Mouse (Mus musculus): ENCODE data around the gene Nmrk2. TPM values are rescaled to one million over a fixed set of nuclear protein-coding genes. Genes with fewer than 3 reads are reported as not detected.

Gene Nmrk2
- total and polyA plus RNA-seq, 3 experiments = not detected

DNA sequence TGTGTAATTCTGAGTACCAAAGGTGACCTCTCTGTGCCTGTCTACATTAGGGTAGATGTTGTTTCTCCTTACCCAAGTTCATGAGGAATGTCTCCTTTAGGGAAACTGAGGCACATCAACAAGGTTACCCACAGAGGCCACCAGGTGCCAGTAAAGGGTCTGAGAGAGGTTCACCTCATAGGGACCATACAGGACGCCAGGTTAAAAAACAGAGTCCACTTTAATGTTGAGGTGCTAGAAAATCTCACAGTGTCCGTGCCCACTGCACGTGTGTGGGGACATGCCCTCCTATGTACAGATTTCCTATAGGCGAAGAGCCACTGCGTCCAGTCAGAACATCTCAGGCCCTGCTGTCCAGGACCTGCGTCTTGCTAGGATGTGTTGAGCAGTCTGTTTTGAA, 2.9 kb downstream of the Nmrk2 start:
- no peaks in the 10 kb centered on the region for H3K79me2 ChIP-seq (replicated peaks; ENCODE audit: control insufficient read depth, extremely low read depth, insufficient read depth, poor library complexity, severe bottlenecking)
- no peak overlapping the region for H3K4me2 ChIP-seq (ENCODE audit: insufficient read depth, low read depth, poor library complexity, severe bottlenecking)
- no peaks in the 10 kb centered on the region for H3K36me3 ChIP-seq (replicated peaks in 1 of 2; ENCODE audit: control insufficient read depth in 1 of 2, insufficient read depth in 1 of 2, low read length in 1 of 2)
- H3K4me3 ChIP-seq (replicated peaks in 1 of 3; ENCODE audit: low read depth in 2 of 3, low read length in 2 of 3, poor library complexity in 1 of 3) = no peak overlapping the region
- no peak overlapping the region for H3K27ac ChIP-seq (ENCODE audit: insufficient read depth, low read depth)
- H3K9me3 ChIP-seq (replicated peaks; ENCODE audit: low read length) = no peaks in the 10 kb centered on the region
- dilution Hi-C loops (cut with MboI; ENCODE audit: extremely low pct_ligation_motif_present, extremely low pct_unique_long_range_greater_than_20kb, low sequenced_read_pairs) (no loop called here), in situ Hi-C loops (cut with MboI; ENCODE audit: low pct_ligation_motif_present, low pct_unique_long_range_greater_than_20kb, low sequenced_read_pairs) (loop anchor here (5.0 to 10.0 kb wide), 2 partner anchors 88 to 156 kb away; partner anchors contain the start of genes Hmg20b and Mfsd12)
- H3K27me3 ChIP-seq (replicated peaks) = peaks cover 5% of the 10 kb centered on the region
- H3K4me1 ChIP-seq (ENCODE audit: control insufficient read depth in 1 of 2, insufficient read depth in 2 of 2) = peaks cover 38 to 54% of the 10 kb centered on the region in 2 experiments
- H3K9ac ChIP-seq (ENCODE audit: insufficient read depth, low read depth) = no peak overlapping the region
- TF ChIP-seq CTCF (conservative IDR thresholded peaks at IDR 0.05 in 1 of 2, IDR thresholded peaks at IDR 0.05 in 1 of 2; ENCODE audit: low read depth in 2 of 2, low read length in 2 of 2) (peak in 1 of 2 experiments; percentile 16; a peak in 1 of 4 replicates), JUND (conservative IDR thresholded peaks at IDR 0.05; ENCODE audit: low read depth, low read length) (no peak), HCFC1 (IDR thresholded peaks at IDR 0.05; ENCODE audit: low read depth, low read length) (no peak), UBTF (IDR thresholded peaks at IDR 0.05; ENCODE audit: low read depth, low read length) (no peak), CHD1 (IDR thresholded peaks at IDR 0.05; ENCODE audit: low read depth, low read length) (no peak), USF2 (conservative IDR thresholded peaks at IDR 0.05; ENCODE audit: low read depth, low read length) (no peak), TCF12 (IDR thresholded peaks at IDR 0.05; ENCODE audit: low read depth, low read length) (no peak), CHD2 (IDR thresholded peaks at IDR 0.05; ENCODE audit: low read length) (no peak)
- no peak for DNase-seq (ENCODE audit: extremely low read depth)

DNA sequence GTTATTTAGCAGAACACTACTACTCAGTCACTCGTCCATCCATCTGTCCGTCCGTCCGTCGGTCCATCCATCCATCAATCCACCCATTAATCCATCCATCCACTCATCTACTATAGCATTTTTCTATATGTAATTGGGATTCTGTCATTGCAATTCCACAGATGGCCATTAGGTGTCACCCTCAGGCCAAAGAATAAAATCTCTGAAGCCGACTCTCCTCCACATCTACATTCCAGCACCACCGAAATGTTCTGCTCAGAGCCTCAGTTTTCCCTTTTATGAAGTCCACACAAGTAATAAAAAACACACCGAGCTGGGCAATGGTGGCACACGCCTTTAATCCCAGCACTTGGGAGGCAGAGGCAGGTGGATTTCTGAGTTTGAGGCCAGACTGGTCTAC, 3.6 kb downstream of the Nmrk2 start:
- peaks cover 5% of the 10 kb centered on the region for H3K27me3 ChIP-seq (replicated peaks)
- in situ Hi-C loops (cut with MboI; ENCODE audit: low pct_ligation_motif_present, low pct_unique_long_range_greater_than_20kb, low sequenced_read_pairs) = loop anchor here (5.0 to 10.0 kb wide), 2 partner anchors 89 to 157 kb away; partner anchors contain the start of genes Hmg20b and Mfsd12
- TF ChIP-seq ETS1 (conservative IDR thresholded peaks at IDR 0.05; ENCODE audit: low read depth, low read length) (no peak), MEF2A (IDR thresholded peaks at IDR 0.05; ENCODE audit: borderline replicate concordance, low read depth, low read length) (peak; percentile 25; the same call in 1 of the 2 replicates), IRF4 (IDR thresholded peaks at IDR 0.05; ENCODE audit: low read depth, low read length) (0 out of 2 replicates have a peak, but pooled peaks have one; percentile 21), ZC3H11A (IDR thresholded peaks at IDR 0.05; ENCODE audit: low read depth, low read length) (peak; percentile 39), ZKSCAN1 (IDR thresholded peaks at IDR 0.05; ENCODE audit: borderline replicate concordance, low read depth, low read length) (no peak), CTCF (conservative IDR thresholded peaks at IDR 0.05 in 1 of 2, IDR thresholded peaks at IDR 0.05 in 1 of 2; ENCODE audit: low read depth in 2 of 2, low read length in 2 of 2) (peak; percentile 74 to 96), SMC3 (IDR thresholded peaks at IDR 0.05; ENCODE audit: low read depth, low read length) (peak; percentile 79), RCOR1 (conservative IDR thresholded peaks at IDR 0.05; ENCODE audit: low read depth, low read length) (no peak), EP300 (IDR thresholded peaks at IDR 0.05; ENCODE audit: low read length) (no peak), NELFE (IDR thresholded peaks at IDR 0.05; ENCODE audit: low read depth, low read length) (no peak), CHD1 (IDR thresholded peaks at IDR 0.05; ENCODE audit: low read depth, low read length) (no peak), UBTF (IDR thresholded peaks at IDR 0.05; ENCODE audit: low read depth, low read length) (no peak), TCF12 (IDR thresholded peaks at IDR 0.05; ENCODE audit: low read depth, low read length) (no peak), MAZ (IDR thresholded peaks at IDR 0.05; ENCODE audit: low read depth, low read length) (no peak; the same call in 1 of the 2 replicates), JUND (conservative IDR thresholded peaks at IDR 0.05; ENCODE audit: low read depth, low read length) (peak; percentile 48; the same call in 1 of the 2 replicates), RAD21 (IDR thresholded peaks at IDR 0.05; ENCODE audit: low read depth, low read length) (peak; percentile 96), SIN3A (IDR thresholded peaks at IDR 0.05; ENCODE audit: low read length) (no peak)

More for the DNA sequence above, 3.6 kb downstream of the Nmrk2 start:
- no peak overlapping the region for H3K9ac ChIP-seq (ENCODE audit: insufficient read depth, low read depth)
- H3K79me2 ChIP-seq (replicated peaks; ENCODE audit: control insufficient read depth, extremely low read depth, insufficient read depth, poor library complexity, severe bottlenecking) = no peaks in the 10 kb centered on the region
- no peak overlapping the region for H3K4me2 ChIP-seq (ENCODE audit: insufficient read depth, low read depth, poor library complexity, severe bottlenecking)
- peaks cover 32 to 52% of the 10 kb centered on the region in 2 experiments for H3K4me1 ChIP-seq (ENCODE audit: control insufficient read depth in 1 of 2, insufficient read depth in 2 of 2)
- H3K27ac ChIP-seq (ENCODE audit: insufficient read depth, low read depth) = no peak overlapping the region
- DNase-seq (ENCODE audit: extremely low read depth) = peak; percentile 72
- H3K4me3 ChIP-seq (replicated peaks in 1 of 3; ENCODE audit: low read depth in 2 of 3, low read length in 2 of 3, poor library complexity in 1 of 3) = no peak overlapping the region
- H3K9me3 ChIP-seq (replicated peaks; ENCODE audit: low read length) = no peaks in the 10 kb centered on the region
- dilution Hi-C loops (cut with MboI; ENCODE audit: extremely low pct_ligation_motif_present, extremely low pct_unique_long_range_greater_than_20kb, low sequenced_read_pairs) = no loop called here
- no peaks in the 10 kb centered on the region for H3K36me3 ChIP-seq (replicated peaks in 1 of 2; ENCODE audit: control insufficient read depth in 1 of 2, insufficient read depth in 1 of 2, low read length in 1 of 2)
